In genomic region chr5:37162871-37163781, GRCm38 (mm10) we compare ENCODE assay signal across 8 mouse cellular contexts.
A peak's percentile ranks its signal among the peaks of the same experiment; 100 is the strongest.
DNase-seq lines count a peak whose midpoint lies in the region; ATAC-seq and TF ChIP-seq lines count a peak whose summit lies in the region.

No protein-coding gene starts in this region.

- H3K9ac ChIP-seq in forebrain, embryonic 14.5 days (ENCODE audit: low read length): peak overlapping the region; percentile 61
- H3K9ac ChIP-seq in midbrain, embryonic 13.5 days (replicated peaks): peak overlapping the region; percentile 67

- H3K9me3 ChIP-seq in forebrain, embryonic 14.5 days (replicated peaks; ENCODE audit: control insufficient read depth, low read length): no peaks in the 10 kb centered on the region
- H3K9me3 ChIP-seq in midbrain, embryonic 13.5 days: no peaks in the 10 kb centered on the region

- peaks cover 3% of the 10 kb centered on the region; the same call in 1 of the 2 replicates for H3K4me1 ChIP-seq in forebrain, embryonic 14.5 days (ENCODE audit: control insufficient read depth, insufficient read depth, low read length)
- H3K4me1 ChIP-seq in midbrain, embryonic 13.5 days (replicated peaks): peaks cover 13% of the 10 kb centered on the region

- DNase-seq in gastrocnemius, adult 2 months: peak; percentile 26
- no peak for DNase-seq in gastrocnemius, postnatal 14 days
- peak; percentile 84 for DNase-seq in forebrain, embryonic 14.5 days (ENCODE audit: low spot score)
- DNase-seq in induced T-regulatory cell, adult 2 months (ENCODE audit: low read depth): peak; percentile 61
- peak; percentile 87 to 88 for DNase-seq in left cerebral cortex, postnatal 36 days (ENCODE audit: low spot score in 2 of 2)
- peak; percentile 49 for DNase-seq in splenic B cell, adult 2 months (ENCODE audit: low read depth, low spot score)

- peak overlapping the region; percentile 74 for H3K4me2 ChIP-seq in forebrain, embryonic 14.5 days (ENCODE audit: low read length)
- peak overlapping the region; percentile 73 for H3K4me2 ChIP-seq in midbrain, embryonic 13.5 days (replicated peaks)

- H3K4me3 ChIP-seq in gastrocnemius, adult 2 months: peak overlapping the region; percentile 45
- peak overlapping the region; percentile 43 for H3K4me3 ChIP-seq in forebrain, embryonic 14.5 days (ENCODE audit: low read depth, low read length)
- H3K4me3 ChIP-seq in midbrain, embryonic 13.5 days (replicated peaks): peak overlapping the region; percentile 48

- H3K36me3 ChIP-seq in forebrain, embryonic 14.5 days (ENCODE audit: control insufficient read depth, insufficient read depth, low read length): no peaks in the 10 kb centered on the region
- no peaks in the 10 kb centered on the region for H3K36me3 ChIP-seq in midbrain, embryonic 13.5 days
- H3K36me3 ChIP-seq in splenic B cell, adult 2 months (ENCODE audit: control insufficient read depth, insufficient read depth, low read length, poor library complexity, severe bottlenecking): no peaks in the 10 kb centered on the region

- intact Hi-C loops in gastrocnemius, adult 2 months (cut with DNase I): no loop called here
- intact Hi-C loops in gastrocnemius, postnatal 14 days (cut with DNase I; ENCODE audit: low total_unique reads): no loop called here
- intact Hi-C loops in left cerebral cortex, postnatal 36 days (cut with DNase I): loop anchor here (2.0 to 5.0 kb wide), 2 partner anchors 80 to 124 kb away; no protein-coding TSS in a partner anchor

- peak; percentile 47 for TF ChIP-seq CTCF in gastrocnemius, adult 2 months (IDR thresholded peaks at IDR 0.05)

- H3K27ac ChIP-seq in gastrocnemius, adult 2 months: no peak overlapping the region
- H3K27ac ChIP-seq in forebrain, embryonic 14.5 days (ENCODE audit: low read depth, low read length): no peak overlapping the region
- peak overlapping the region; percentile 55 for H3K27ac ChIP-seq in midbrain, embryonic 13.5 days

- peak; percentile 86 for ATAC-seq in cerebellum, adult (ENCODE audit: insufficient number of reproducible peaks, low FRiP score, low TSS enrichment)
- peak; percentile 94 for ATAC-seq in forebrain, embryonic 14.5 days
- ATAC-seq in midbrain, embryonic 13.5 days: peak; percentile 95

- H3K27me3 ChIP-seq in forebrain, embryonic 14.5 days (replicated peaks; ENCODE audit: control insufficient read depth, insufficient read depth, low read length): peaks cover 46% of the 10 kb centered on the region
- H3K27me3 ChIP-seq in midbrain, embryonic 13.5 days: peaks cover 64% of the 10 kb centered on the region
- H3K27me3 ChIP-seq in splenic B cell, adult 2 months (ENCODE audit: control insufficient read depth, insufficient read depth, low read length, poor library complexity, severe bottlenecking): no peaks in the 10 kb centered on the region

- 6% methylated on average over 75 of the region's 75 CpGs for WGBS in forebrain, embryonic 14.5 days
- 6% methylated on average over 74 of the region's 75 CpGs for WGBS in midbrain, embryonic 13.5 days
